Mouse (Mus musculus): ENCODE results near the gene Hmg20b. TPM values are rescaled to one million over a fixed set of nuclear protein-coding genes. Genes with fewer than 3 reads are reported as not detected.

The Hmg20b gene
- polyA plus RNA-seq, 1 experiment from 2014 or later: 72.2 TPM

DNA sequence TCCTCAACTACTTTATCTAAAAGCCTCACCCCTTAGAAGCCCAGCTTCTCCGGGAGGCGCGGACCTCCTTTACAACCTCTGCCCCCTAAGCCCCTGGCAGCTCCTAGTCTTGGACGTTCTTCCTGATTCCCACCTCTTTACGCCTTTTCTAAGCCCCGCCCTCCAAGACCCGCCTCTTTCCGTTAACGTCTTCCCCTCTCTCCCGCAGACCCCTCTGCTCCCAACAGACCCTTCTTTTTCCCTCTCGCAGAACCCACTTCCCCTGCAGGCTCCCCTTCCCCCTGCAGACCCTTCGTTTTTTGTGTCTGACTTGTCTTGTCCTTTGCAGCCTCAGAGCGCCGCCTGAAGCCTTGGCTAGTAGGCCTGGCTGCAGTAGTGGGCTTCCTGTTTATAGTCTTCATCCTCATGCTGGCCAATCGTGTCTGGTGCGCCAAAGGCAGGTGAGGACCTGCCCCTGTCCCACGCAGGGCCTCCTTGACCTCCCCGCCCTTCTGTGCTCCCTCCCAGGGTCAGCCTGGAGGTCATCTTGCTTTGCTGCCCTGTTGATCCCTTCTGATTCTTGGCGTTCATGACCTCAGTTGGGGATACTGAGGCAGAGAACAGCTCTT is 43.3 kb upstream of the Hmg20b start:
- TF ChIP-seq EP300 (optimal IDR thresholded peaks at IDR 0.05) (no peak), CTCF (IDR thresholded peaks at IDR 0.05; ENCODE audit: low read depth) (peak; percentile 4; the same call in 1 of the 2 replicates)
- no peaks in the 10 kb centered on the region for H3K9me3 ChIP-seq (ENCODE audit: control insufficient read depth, low read length)
- no peak for ATAC-seq (ENCODE audit: low FRiP score, low TSS enrichment)
- H3K27me3 ChIP-seq (ENCODE audit: control insufficient read depth, insufficient read depth, low read length): no peaks in the 10 kb centered on the region
- 6% methylated on average over 19 of the region's 19 CpGs for WGBS
- H3K27ac ChIP-seq (replicated peaks): peak overlapping the region; percentile 69
- H3K4me3 ChIP-seq (ENCODE audit: low read depth, low read length): peak overlapping the region; percentile 30
- peak overlapping the region; percentile 56 for H3K4me2 ChIP-seq (replicated peaks; ENCODE audit: low read depth)
- no peak for DNase-seq (ENCODE audit: low spot score)
- peaks cover 3% of the 10 kb centered on the region; the same call in 1 of the 2 replicates for H3K36me3 ChIP-seq (ENCODE audit: control insufficient read depth, insufficient read depth, low read length)
- H3K4me1 ChIP-seq (replicated peaks; ENCODE audit: control insufficient read depth, insufficient read depth): peaks cover 6% of the 10 kb centered on the region; the same call in 1 of the 2 replicates
- H3K9ac ChIP-seq (ENCODE audit: low read length): peak overlapping the region; percentile 18

GRCm38 (mm10) chr10:81392781-81393185 is 42.5 kb upstream of the Hmg20b start, which contains the start of gene Smim24:
Gene Smim24 (plus strand): TSS chr10:81393051.
- no peak for TF ChIP-seq CTCF (IDR thresholded peaks at IDR 0.05; ENCODE audit: low read depth)
- no peak for TF ChIP-seq EP300 (optimal IDR thresholded peaks at IDR 0.05)
- no peaks in the 10 kb centered on the region for H3K9me3 ChIP-seq (ENCODE audit: control insufficient read depth, low read length)
- ATAC-seq (ENCODE audit: low FRiP score, low TSS enrichment) (peak; percentile 19), DNase-seq (ENCODE audit: low spot score) (peak; percentile 62)
- H3K9ac ChIP-seq (ENCODE audit: low read length): peak within 1 kb of the TSS; percentile 18
- H3K27ac ChIP-seq (replicated peaks): peak within 1 kb of the TSS; percentile 69
- H3K4me2 ChIP-seq (replicated peaks; ENCODE audit: low read depth): peak within 1 kb of the TSS; percentile 56
- H3K4me3 ChIP-seq (ENCODE audit: low read depth, low read length): peak within 1 kb of the TSS; percentile 30
- peaks cover 6% of the 10 kb centered on the region; the same call in 1 of the 2 replicates for H3K4me1 ChIP-seq (replicated peaks; ENCODE audit: control insufficient read depth, insufficient read depth)
- 50% methylated on average over 14 of the region's 14 CpGs for WGBS
- H3K27me3 ChIP-seq (ENCODE audit: control insufficient read depth, insufficient read depth, low read length): no peaks in the 10 kb centered on the region
- peaks cover 4% of the 10 kb centered on the region; the same call in 1 of the 2 replicates for H3K36me3 ChIP-seq (ENCODE audit: control insufficient read depth, insufficient read depth, low read length)

GRCm38 (mm10) chr10:81392270-81392669 is 42.0 kb upstream of the Hmg20b start:
- no peak overlapping the region for H3K4me2 ChIP-seq (replicated peaks; ENCODE audit: low read depth)

DNA sequence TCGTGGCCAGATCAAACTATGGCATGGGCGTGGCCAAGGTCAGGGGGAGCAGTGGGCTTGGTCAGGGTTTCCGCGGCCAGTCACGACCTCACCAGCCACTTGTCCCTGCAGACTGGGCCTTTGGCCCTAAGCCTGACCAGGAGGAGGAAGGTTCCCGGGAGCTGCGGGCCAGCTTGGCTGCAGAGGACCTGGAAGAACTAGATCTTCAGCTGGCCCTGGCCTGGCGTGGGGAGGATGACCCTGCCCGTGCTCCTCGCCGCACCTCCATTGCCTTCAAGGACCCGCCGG is 40.3 kb upstream of the Hmg20b start:
- 85% methylated on average over 13 of the region's 13 CpGs for WGBS
- Histone ChIP-seq H3K4me1 (replicated peaks; ENCODE audit: control insufficient read depth, insufficient read depth) (peaks cover 6% of the 10 kb centered on the region), H3K27ac (replicated peaks) (no peak overlapping the region), H3K4me2 (replicated peaks; ENCODE audit: low read depth) (no peak overlapping the region), H3K4me3 (ENCODE audit: low read depth, low read length) (no peak overlapping the region), H3K36me3 (ENCODE audit: control insufficient read depth, insufficient read depth, low read length) (peaks cover 15% of the 10 kb centered on the region; the same call in 1 of the 2 replicates), H3K9ac (ENCODE audit: low read length) (no peak overlapping the region), H3K9me3 (ENCODE audit: control insufficient read depth, low read length) (no peaks in the 10 kb centered on the region), H3K27me3 (ENCODE audit: control insufficient read depth, insufficient read depth, low read length) (no peaks in the 10 kb centered on the region)
- no peak for DNase-seq (ENCODE audit: low spot score)
- no peak for TF ChIP-seq EP300 (optimal IDR thresholded peaks at IDR 0.05)
- TF ChIP-seq CTCF (IDR thresholded peaks at IDR 0.05; ENCODE audit: low read depth): no peak
- ATAC-seq (ENCODE audit: low FRiP score, low TSS enrichment): no peak

More at GRCm38 (mm10) chr10:81392270-81392669, 42.0 kb upstream of the Hmg20b start:
- 73% methylated on average over 6 of the region's 6 CpGs for WGBS
- no peak overlapping the region for H3K27ac ChIP-seq (replicated peaks)
- DNase-seq (ENCODE audit: low spot score) (peak; percentile 69), ATAC-seq (ENCODE audit: low FRiP score, low TSS enrichment) (peak; percentile 30; the same call in 1 of the 2 replicates)
- H3K4me3 ChIP-seq (ENCODE audit: low read depth, low read length): no peak overlapping the region
- H3K36me3 ChIP-seq (ENCODE audit: control insufficient read depth, insufficient read depth, low read length): peaks cover 9% of the 10 kb centered on the region; the same call in 1 of the 2 replicates
- no peaks in the 10 kb centered on the region for H3K27me3 ChIP-seq (ENCODE audit: control insufficient read depth, insufficient read depth, low read length)
- H3K9ac ChIP-seq (ENCODE audit: low read length): no peak overlapping the region
- TF ChIP-seq CTCF (IDR thresholded peaks at IDR 0.05; ENCODE audit: low read depth) (no peak), EP300 (optimal IDR thresholded peaks at IDR 0.05) (no peak)
- no peaks in the 10 kb centered on the region for H3K9me3 ChIP-seq (ENCODE audit: control insufficient read depth, low read length)
- peaks cover 6% of the 10 kb centered on the region; the same call in 1 of the 2 replicates for H3K4me1 ChIP-seq (replicated peaks; ENCODE audit: control insufficient read depth, insufficient read depth)

DNA sequence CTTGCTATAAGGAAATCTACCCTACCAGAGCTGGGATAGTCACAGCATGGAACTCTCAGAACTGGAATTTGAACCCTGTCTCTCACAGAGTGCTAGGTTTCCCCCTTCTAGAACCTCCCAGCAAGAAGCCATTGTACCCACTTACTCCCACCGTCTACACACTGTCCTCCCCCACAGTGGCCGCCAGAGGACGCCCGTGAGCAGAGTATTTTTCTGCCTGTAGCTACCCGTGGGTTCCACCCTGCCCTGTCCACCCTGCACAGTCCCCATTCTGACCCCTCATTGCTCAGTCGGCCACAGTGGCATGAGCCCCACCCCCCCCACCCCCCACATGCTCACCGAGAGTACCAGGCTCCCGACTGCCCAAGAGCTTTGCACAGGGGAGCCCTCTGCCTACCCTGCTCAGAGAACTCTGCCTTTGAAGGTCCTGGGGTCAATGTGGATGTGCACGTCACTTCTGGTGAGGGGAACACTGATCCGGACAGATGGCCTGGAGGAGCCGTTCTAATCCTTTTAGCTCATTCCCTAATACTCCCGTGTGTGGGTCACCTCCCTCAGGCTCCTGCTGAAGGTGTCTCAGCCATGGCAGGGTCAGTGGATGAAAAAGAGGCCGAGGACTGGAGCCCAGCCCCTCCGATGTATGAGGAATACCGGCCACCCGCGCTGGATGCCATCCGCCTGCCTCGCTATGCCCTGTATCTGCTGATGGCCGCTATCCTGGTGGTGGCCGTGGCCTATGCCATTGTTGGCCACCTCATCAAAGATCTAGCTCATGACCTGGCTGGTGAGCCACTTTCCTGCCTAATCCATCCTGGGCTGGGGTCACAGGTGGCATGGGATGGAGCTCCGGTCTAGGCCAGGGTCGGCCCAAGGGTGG is 39.8 kb upstream of the Hmg20b start:
- H3K9ac ChIP-seq (ENCODE audit: low read length): peak overlapping the region; percentile 31; the same call in 1 of the 2 replicates
- peaks cover 12% of the 10 kb centered on the region for H3K4me1 ChIP-seq (replicated peaks; ENCODE audit: control insufficient read depth, insufficient read depth)
- H3K27me3 ChIP-seq (ENCODE audit: control insufficient read depth, insufficient read depth, low read length): no peaks in the 10 kb centered on the region
- H3K36me3 ChIP-seq (ENCODE audit: control insufficient read depth, insufficient read depth, low read length): peaks cover 15% of the 10 kb centered on the region; the same call in 1 of the 2 replicates
- ATAC-seq (ENCODE audit: low FRiP score, low TSS enrichment): peak; percentile 39
- H3K9me3 ChIP-seq (ENCODE audit: control insufficient read depth, low read length): no peaks in the 10 kb centered on the region
- H3K27ac ChIP-seq (replicated peaks): 0 out of 2 replicates have a peak overlapping the region, but pooled peaks have one; percentile 24
- peak; percentile 84 for DNase-seq (ENCODE audit: low spot score)
- WGBS: 57% methylated on average over 23 of the region's 23 CpGs
- TF ChIP-seq EP300 (optimal IDR thresholded peaks at IDR 0.05) (no peak), CTCF (IDR thresholded peaks at IDR 0.05; ENCODE audit: low read depth) (peak; percentile 93)
- H3K4me2 ChIP-seq (replicated peaks; ENCODE audit: low read depth): no peak overlapping the region
- no peak overlapping the region for H3K4me3 ChIP-seq (ENCODE audit: low read depth, low read length)
